Mouse (Mus musculus) gonadal fat pad, adult 2 months (tissue): ENCODE results near the gene Slc30a4. TPM values are rescaled to one million over a fixed set of nuclear protein-coding genes. Genes with fewer than 3 reads are reported as not detected.

Source experiments
- DNase-seq: peaks from one replicate; pipeline ENCODE4 v3.0.0-alpha.2; 2012; ENCODE audit warnings: low read depth
- polyA plus RNA-seq: library from polyadenylated mRNA; depleted of rRNA; stranded (reverse); fragments of >200 nt; gene quantifications from 2 replicates; pipeline ENCODE4 v1.2.3, GENCODE M21; 2012; rRNA removed

Slc30a4 gene
- polyA plus RNA-seq: 13.2 TPM in 2 replicates

DNA sequence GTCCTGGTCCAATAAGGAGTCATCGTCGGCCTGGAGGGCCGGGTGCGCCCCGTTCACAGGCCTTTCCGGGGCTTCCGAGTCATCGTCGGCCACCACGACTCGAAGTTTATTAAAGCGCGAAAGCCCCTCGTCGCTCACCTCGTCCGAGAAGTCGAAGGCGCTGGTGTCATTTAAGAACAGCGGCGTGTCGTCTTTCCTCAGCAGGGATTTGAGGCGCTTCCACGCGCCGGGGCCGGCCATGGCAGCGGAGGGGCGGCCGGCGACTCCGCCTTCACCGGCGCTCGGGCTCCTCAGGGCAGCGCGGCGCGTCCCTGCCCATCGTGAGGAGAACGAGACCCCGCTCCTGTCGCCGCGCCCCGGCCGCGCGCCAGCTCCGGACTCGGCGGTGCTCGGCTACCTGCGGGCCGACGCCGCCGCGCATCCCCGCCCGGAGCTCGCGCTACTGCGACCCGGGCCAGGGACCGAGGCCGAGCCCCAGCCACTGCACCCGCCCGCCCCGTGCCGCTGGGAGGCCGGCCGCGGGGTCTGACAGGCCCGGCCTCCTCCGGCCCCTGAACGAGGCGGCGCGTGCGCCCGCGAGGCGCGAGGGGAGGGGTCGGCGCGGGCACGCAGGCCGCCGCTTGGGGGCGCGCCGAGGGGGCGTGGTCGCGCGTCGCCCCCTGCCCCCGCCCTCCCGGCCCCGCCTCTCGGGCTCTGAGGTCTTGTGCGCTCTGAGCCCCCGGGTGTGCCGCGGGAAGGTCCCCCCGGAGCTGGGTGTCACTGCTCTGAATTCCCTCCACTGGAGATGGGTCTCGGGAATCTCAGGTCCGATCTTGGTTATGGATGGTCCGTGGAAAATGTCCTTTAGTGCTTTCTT is at the start of gene Slc30a4:
Gene Slc30a4, minus strand, starts transcription at position 483 of the 856 bp plus-strand sequence.
- DNase-seq: no peak

DNA sequence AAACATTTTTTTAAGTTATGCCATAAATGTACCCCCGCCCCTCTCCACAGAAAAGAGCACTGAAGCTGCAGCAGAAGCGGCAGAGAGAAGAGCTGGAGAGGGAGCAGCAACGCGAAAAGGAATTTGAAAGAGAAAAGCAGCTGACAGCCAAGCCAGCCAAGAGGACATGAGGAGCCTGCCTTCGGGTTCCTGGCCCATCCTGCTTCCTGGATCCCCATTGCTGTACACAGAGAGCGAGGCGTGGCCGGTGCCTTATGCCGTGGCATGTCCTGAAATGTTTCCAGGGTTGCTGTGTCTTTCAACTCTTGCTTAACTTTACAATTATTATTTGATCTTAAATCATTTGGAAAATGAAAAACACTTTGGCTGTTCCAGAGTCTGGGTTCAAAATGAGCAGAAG is 44.0 kb upstream of the Slc30a4 start:
- DNase-seq: no peak

DNA sequence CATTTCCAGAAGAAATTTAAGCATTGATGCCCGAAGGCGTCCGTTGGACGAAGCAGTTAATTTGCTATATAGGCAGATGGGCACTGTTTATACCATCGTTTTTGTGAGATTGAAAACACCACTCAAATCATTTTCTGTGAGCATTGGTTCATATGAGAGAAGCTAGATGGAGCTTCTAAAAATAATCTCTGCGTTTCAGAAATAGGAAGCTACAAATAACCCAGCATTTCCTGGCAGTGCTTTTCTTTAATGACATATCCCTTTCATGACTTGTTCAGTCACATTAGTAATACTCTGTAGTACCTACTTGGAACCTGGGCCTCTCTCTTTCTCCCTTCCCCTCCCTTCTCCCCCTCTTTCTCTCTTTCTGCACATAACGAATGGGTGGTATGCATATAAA is 36.6 kb upstream of the Slc30a4 start:
- no peak for DNase-seq

DNA sequence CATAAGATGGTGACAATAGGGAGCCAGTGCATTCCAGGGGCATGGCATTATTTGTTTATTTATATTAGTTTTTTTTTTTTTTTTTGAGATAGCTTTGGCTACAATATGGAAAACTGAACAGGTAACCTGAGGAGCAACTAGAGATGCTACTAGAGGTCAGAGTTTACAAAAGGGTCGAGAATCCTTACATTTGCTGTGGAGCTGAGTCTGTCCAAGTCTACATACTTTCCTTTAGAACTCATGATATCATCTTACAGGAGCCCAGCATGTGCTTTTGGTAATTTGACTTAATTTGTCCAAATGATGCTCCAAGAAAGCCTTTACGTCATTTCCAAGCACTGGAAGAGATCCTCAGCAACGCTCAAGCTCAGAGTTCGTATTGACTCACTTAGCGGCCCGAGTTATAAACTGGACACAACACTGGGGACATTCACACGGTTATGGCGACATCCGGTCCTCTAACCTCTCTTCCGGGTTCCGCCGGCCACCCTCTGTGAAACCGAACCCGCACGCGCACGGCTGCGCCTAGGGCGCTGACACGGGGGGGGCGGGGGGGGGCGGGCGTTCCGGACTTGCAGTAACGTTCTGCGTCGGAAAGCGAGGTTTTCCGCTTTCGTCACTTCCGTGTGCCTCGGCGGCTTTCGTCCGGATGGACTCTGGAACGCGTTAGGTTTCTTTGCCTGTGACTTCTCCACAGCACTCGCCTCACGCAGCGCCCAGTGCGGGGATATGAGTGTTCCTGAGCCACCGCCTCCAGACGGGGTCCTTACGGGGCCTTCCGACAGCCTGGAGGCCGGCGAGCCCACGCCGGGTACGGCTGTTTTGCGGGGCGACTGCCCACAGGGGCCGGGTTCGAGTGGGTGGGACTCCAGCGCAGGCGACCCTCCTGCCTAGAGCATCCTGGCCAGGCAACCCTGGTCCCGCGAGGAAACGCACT is 35.7 kb upstream of the Slc30a4 start, which contains the start of gene Bloc1s6:
Gene Bloc1s6, plus strand, starts transcription at position 610 of the 937 bp plus-strand sequence.
- no peak for DNase-seq

DNA sequence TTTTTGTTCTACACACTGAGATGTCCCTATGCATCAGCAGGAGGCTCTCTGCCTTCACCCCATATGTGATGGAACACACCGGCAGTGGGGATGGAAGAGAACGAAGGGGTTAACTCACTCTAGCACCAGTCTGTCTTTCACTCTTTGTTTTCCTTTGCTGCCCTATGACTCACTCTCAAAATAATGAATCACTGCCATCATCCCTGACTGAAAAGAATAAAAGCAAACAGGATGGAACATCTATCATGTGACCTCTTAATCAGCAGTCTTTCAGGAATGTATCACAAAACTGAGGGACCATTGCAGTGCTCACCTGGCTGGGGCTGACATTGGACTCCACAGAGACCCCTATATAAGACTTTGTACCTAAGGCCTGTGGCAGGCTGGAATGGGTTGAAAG is 29.0 kb upstream of the Slc30a4 start:
- no peak for DNase-seq

DNA sequence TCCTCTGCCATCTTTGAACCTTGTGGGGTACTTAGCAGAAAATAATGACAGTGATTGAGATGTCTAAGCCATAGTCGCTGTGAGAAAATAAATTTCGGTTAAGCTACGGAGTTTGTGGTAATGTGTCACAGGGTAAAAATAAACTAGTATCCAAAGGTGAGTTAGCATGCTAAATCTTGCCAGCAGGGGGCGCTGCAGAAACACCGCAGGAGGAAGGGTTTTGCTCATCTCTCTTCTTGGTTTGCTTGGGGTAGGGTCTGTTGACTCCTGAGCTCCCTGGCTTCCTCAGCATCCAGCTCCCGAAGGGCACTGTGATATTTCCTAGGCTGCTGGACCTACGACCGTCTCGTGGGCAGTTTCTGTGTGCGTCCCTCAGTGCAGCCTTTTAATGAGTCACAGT is 23.1 kb upstream of the Slc30a4 start:
- no peak for DNase-seq

DNA sequence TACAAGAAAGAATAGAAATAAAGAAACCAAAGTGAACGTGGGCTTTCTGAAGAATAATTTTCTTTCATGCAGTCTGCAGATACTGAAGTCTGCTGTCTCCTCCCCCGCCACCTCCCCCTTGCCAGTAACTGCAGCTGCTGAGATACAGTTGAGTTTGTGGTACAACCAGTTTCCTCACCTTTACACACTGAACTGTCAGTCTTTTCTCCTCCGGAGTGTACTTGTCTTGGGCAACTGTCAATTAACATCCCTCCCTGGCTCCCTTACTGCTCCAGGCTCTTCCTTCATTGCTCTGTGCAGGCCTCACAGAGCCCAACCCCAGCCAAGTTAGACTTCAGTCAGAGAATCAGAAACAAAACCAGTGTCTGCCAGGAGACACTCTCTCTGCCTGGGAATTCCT is 18.1 kb upstream of the Slc30a4 start:
- peak; percentile 75 for DNase-seq

DNA sequence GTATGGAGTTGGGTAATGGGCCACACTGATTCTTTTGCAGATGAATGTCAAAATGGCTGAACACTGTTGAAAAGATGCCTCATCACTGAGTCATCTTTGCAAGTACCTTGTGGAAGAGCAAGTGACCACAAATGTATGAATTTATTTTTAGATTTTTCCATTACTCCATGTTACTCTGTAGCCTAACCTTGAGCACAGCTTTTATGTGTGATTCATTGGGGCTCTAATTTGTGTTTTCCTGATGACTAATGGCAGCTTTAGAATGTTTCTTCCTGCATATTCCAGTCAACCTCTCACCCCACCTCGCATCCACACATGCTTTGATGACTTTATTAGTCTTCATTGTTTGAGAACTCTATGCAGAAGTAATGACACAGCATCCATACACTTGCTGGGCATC is 16.8 kb upstream of the Slc30a4 start:
- no peak for DNase-seq

DNA sequence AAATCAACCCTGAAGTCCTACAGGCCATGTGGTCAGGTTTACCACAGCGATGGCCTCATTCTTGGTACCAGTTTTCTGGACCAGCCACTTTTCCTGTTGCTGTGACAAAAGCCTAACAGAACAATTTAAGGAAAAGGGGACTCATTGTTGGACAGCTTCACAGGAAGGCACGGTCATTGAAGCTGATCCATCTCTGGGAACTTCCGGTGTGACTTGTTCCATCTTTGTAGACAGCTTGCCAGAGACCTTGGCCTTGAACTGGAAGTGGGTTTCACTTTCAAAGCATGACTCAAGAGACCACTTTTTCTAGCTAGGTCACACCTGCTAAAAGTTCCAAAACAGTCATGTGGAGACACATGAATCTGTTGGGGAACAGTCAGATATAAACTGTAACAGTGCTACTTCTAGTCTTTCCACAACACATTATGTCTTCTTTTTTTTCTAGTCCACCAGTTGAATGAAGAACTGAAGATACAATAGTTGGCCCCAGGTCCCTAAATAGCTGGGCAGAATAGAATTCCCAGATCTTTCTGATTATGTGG is 13.9 kb upstream of the Slc30a4 start:
- no peak for DNase-seq

DNA sequence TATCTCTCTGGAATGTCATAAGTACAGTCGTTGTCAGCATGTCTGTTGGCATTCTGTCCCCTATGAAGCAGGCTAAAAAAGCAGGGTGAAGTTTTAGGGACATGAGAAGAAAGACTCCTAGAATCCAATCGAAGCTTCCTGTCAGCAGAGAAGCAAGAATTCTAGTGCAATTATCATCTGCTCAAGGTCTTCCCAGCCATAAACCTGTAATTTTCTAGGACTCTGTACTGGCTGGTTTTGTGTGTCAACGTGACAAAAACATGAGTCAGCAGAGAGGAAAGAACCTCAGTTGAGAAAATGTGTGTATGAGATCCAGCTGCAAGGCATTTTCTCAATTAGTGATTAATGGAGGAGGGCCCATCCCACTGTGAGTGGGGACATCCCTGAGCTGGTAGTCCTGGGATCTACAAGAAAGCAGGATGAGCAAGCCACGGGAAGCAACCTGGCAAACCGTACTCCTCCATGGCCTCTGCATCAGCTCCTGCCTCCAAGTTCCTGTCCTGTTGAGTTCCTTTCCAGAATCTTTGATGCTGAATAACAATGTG is 12.8 kb upstream of the Slc30a4 start:
- DNase-seq: no peak

DNA sequence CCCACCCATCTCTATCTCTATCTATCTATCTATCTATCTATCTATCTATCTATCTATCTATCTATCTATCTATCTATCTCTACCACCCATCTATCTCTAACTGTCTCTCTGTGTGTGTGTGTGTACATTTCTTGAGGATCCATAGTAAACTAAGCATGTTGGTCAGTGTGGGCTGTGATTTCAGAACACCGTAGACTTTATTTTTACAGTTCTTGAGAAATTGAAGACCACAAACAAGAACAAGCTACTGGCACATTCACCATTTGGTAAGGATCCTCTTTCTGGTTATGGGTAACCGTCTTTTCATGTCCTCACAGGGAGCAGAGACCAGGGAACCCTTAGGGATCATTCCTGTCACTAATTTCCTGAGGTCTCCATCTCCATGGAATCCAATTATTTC is 10.4 kb upstream of the Slc30a4 start:
- DNase-seq: no peak

DNA sequence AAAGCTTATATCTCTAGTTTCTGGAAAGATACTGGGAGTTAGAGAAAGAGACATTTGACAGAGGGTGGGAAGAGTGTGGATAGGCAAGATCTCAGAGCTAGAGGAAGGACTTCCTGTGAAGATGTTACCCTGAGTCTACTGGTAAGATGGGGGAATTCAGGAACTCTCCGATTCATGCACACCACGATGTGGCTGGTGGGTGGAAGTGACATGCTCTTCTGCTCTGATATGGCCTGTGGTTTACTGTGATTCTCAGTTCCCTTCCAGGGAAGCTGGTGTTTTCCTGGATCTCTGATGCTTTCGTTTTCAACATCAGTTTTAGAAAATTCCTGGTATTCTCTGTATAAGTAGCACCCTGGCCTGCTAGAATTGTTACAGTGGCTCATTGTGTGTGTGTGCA is 9.4 kb upstream of the Slc30a4 start:
- DNase-seq: no peak

DNA sequence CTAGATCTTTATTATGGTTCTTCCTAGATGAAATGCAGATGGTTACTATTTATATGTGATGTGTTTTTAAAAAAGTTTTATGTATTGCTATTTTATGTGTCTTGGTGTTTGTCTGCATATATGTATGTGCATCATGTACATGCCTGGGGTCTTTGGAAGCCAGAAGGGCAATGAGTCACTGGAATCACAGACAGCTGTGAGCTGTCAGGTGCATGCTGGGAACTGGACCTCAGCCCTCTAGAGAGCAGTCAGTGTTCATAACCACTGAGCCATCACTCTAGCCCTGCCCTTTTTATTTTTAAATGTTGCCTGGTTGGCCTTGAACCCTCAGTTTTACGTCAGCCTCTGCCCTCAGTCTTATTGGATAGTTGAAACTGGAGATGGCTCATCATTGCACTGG is 6.7 kb upstream of the Slc30a4 start:
- DNase-seq: no peak

DNA sequence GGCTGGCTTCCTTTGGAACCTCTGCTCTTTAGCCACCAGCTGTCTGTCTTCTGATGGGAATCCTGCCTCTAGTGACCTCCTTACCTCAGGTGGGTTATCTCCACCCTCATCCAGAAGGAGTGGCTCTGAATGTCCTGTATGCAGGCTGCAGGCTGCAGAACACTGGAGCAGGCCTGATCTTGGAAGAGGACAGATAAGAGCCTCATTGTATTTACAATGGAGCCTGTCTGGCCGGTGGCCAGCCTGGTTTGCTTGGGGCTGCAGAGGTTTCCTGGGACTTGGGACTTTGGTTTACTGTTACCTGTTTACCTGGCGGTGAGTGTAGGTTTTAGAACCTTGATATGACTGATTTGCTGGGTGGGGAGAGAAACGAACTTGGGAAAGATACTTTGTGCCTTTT is 5.6 kb upstream of the Slc30a4 start:
- no peak for DNase-seq

DNA sequence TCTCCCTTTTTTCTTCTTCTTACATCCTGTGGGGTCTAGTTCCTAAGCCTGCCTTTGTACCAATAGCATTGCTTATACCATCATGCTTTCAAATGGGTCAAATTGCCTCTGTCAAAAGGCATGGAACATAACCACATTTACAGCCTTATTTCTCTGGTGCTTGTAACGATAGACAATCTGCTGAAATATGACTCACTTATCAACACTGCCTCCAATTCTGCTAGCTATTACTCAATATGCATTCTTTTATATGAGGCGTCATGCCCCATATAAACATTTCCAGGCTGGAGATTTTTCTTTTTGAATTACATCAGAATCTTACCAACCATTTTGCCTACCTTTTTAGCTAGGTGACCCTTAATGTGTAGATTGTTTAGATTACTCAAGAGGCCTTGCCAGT is 2.1 kb upstream of the Slc30a4 start:
- no peak for DNase-seq

DNA sequence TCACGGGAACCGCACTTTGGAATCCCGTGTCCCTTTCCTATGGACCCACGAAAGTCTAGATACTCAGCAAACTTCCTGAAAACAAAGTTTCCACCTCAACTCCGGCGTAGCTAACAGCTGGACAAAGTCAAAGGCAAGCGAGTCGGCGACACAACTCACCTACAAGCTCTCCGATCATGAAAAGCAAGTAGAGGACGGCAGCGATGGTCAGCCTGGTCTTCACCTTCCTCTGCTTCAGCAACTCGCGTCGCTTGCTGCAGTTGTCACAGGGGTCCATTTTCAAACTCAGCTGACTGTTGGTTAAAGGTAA is 637 bp downstream of the Slc30a4 start:
- DNase-seq: no peak

DNA sequence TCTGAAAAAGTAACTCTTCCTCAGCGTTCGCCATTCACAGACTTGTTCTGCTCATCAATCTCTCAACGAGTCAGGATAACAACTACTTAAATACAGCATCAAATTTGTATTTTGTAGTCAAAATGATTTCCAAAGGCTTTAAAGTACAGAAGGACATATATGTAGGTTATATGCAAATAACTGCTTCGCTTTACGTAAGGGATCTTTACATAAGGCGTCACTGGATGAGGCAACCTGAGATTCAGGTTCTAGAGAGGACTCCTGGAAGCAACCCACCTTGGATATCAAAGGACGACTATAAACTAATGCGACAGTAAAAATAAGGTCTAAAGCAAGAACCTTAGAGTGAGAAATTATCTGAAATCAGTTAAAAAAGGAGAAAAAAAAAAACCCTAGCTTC is 1.5 kb downstream of the Slc30a4 start:
- no peak for DNase-seq

DNA sequence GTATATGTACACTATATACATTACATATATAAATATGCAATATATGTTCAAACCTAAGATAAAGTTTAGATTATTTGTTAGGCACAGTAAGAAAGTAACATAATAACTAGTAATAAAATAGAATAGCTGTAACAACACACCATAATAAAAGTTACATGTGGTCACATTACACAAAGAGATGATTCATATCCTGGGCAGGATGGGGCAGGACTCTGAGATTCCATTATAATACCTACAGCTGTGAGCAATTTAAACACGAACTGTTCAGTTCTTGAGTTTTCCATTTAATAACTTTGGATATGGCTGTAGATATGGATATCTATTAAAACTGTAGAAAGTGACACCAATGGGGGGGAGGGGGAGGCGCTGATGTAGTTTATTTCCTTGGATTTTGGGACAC is 4.9 kb downstream of the Slc30a4 start:
- DNase-seq: no peak

DNA sequence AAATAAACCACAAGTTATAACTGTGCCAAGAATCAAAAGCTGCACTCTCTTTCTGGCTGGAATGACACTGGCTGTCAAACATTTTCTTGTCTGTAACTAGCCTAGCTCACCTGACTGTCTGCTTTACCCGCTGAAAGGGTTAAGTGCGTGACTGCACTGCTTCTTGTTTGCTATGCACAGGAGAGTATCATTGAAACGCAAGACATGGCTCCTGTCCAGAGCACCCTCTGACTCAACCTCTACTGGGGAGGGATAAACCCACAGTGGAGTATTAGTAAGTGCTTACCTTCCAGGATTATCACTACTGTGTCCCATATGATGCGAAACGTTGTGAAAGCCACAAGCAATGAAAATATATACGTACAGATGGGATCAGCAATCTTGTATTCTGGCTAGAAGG is 15.8 kb downstream of the Slc30a4 start:
- DNase-seq: no peak

DNA sequence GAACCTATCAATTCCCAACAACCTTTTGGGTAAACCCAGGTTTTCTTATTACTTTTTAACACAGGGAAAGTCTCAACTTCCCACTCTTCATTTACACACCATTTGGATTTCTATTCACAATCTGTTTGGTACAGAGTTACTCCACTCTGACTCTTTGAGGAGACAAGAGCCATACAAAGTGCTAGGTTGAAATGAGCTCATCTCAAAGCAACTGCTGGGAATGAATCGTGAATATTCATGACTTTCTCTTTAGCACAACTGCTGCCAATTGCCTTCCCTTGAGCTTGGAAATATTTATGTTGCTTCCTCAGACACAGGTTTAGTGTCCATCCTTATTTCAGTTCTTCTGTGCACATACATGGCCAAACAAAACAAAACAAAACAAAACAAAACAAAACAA is 18.8 kb downstream of the Slc30a4 start:
- DNase-seq: no peak

DNA sequence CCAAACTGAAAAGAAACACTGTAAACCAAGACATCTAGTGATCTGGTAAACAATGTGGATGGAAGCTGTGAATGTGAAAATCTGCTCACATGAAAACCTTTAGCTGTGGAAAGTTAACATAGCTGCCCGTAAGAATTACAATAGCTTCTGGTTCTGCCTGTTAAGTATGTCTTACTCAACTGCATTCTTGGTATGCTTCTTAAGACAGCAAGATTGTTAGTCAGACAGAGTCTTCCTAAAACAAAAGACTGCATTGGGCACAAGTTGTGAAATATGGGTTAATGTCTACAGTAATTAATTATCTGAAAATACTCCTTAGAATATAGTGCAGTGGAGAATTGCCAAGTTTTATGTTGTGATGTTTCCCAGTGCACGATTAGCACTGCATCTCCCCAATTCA is 19.9 kb downstream of the Slc30a4 start:
- no peak for DNase-seq

DNA sequence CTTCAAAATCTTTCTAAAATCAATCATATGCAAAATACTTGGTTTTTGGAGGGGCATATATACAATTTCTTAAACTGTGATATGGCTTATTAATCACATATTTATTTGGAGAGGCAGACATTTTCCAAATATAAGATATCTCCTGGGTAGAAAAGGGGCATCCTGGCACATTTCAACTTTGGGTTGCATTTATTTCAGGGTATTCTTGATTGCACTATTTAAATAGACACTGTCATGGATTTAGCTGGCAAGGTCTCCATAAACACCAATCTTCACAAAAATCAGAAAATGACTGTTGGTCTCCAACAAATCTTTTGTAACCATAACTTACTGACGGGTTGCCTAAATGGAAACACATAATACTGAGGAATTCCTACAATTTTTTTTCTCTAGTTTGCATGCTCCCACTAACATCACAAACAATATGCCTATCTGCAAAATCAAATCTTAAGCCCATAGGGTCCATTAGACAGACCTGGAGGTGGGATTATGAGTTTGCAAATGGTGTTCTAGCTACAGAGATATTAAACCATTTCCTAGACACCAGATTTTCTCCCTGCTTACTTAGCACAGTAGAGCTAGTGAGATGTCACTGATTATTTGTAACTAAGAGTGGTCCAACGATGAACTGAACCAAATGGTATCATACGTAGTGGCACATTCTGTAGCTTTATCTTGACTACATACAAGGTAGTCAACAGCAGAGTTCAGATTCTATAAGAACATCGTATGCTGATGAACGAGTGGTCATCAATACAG is 20.9 kb downstream of the Slc30a4 start:
- no peak for DNase-seq
